Mouse (Mus musculus) urinary bladder, adult 18-20 months (tissue): ENCODE data around the gene Syne3.

ENCODE experiments used
- DNase-seq, 2 experiments: peaks; one replicate each; pipeline ENCODE4 v3.0.0; 2022; ENCODE audit warnings: low spot score in 2 of 2, mixed read lengths in 2 of 2

The Syne3 gene

GRCm38 (mm10) chr12:105009370-105010212 is at the start of gene Syne3:
Gene Syne3 (minus strand): TSS chr12:105009809.
- peak; percentile 66 to 77 for DNase-seq

GRCm38 (mm10) chr12:105055308-105055707 is 45.7 kb upstream of the Syne3 start:
- DNase-seq = no peak

- no peak for DNase-seq
Measured at GRCm38 (mm10) chr12:105054041-105054440, 44.4 kb upstream of the Syne3 start.

- DNase-seq = no peak
Measured at GRCm38 (mm10) chr12:105050898-105051297, 41.3 kb upstream of the Syne3 start.

GRCm38 (mm10) chr12:105049813-105050212 is 40.2 kb upstream of the Syne3 start:
- no peak for DNase-seq

GRCm38 (mm10) chr12:105048301-105048863 is 38.8 kb upstream of the Syne3 start:
- DNase-seq = no peak

GRCm38 (mm10) chr12:105044775-105045174 is 35.2 kb upstream of the Syne3 start:
- DNase-seq = no peak

GRCm38 (mm10) chr12:105043081-105043480 is 33.5 kb upstream of the Syne3 start:
- no peak for DNase-seq

- no peak for DNase-seq
Measured at GRCm38 (mm10) chr12:105040950-105041349, 31.3 kb upstream of the Syne3 start.

- no peak for DNase-seq
Measured at GRCm38 (mm10) chr12:105039578-105040289, 30.1 kb upstream of the Syne3 start.

GRCm38 (mm10) chr12:105038918-105039317 is 29.3 kb upstream of the Syne3 start:
- DNase-seq = no peak

GRCm38 (mm10) chr12:105038211-105038610 is 28.6 kb upstream of the Syne3 start:
- no peak for DNase-seq

GRCm38 (mm10) chr12:105034130-105034769 is 24.6 kb upstream of the Syne3 start:
- no peak for DNase-seq

- DNase-seq = no peak
Measured at GRCm38 (mm10) chr12:105032832-105033775, 23.5 kb upstream of the Syne3 start.

- peak; percentile 97 to 99 for DNase-seq
Measured at GRCm38 (mm10) chr12:105032147-105032831, 22.7 kb upstream of the Syne3 start, which contains the start of gene Glrx5. Gene Glrx5 (plus strand): TSS chr12:105032688.

GRCm38 (mm10) chr12:105031081-105032058 is 21.8 kb upstream of the Syne3 start:
- no peak for DNase-seq

- no peak for DNase-seq
Measured at GRCm38 (mm10) chr12:105029890-105030289, 20.3 kb upstream of the Syne3 start.

- DNase-seq = peak; percentile 57 to 71
Measured at GRCm38 (mm10) chr12:105027323-105027991, 17.8 kb upstream of the Syne3 start.
